13 mouse cellular contexts compared by ENCODE assay signal in the genomic region with DNA sequence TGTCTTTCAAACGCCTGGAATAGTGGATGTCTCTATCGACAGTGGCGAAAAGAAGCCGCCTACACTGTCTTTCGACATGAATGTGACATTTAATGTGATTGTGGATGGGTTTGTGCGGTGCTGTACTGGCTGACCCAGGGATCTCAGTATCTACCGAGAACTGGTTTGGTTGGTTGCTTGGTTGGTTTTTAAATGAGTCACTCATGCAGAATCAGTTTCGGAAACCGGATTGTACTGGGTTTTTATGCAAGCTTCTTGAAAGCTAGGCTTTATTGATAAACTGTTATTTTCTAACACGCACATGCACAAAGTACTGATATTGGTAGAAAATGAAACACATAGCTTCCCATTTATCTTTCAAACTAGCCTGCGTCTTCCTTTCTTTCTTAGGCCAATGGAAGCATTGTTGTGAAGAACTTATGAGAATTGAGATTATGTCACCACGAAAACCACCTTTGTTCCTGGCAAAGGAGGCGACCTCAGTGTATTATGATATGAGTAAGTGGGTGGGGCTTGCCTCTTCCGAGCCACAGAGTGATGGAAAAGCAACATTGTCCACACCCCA.
DNase-seq lines count a peak whose midpoint lies in the region; ATAC-seq and TF ChIP-seq lines count a peak whose summit lies in the region.
"Had no signal": no experiment of that assay in that cellular context is flagged by ENCODE, and none has a peak within 500 bp of the region (broad histone marks: within the 10 kb centered on the region; RNA-seq: fewer than 3 reads in every experiment).

No protein-coding gene starts in this region.

- 44% methylated on average over 14 of the region's 14 CpGs for WGBS in hindbrain, embryonic 14.5 days

- H3K9ac ChIP-seq in hindbrain, embryonic 14.5 days, result peak overlapping the region; percentile 14; the same call in 1 of the 2 replicates
- H3K9ac ChIP-seq: embryonic facial prominence, embryonic 12.5 days; intestine, embryonic 15.5 days; lung, embryonic 15.5 days had no signal

- no peak for TF ChIP-seq POLR2A in brain, embryonic 14.5 days (IDR thresholded peaks at IDR 0.05; ENCODE audit: borderline replicate concordance, extremely low read depth, insufficient read depth, insufficient read length, poor library complexity, severe bottlenecking)

- no peaks in the 10 kb centered on the region for H3K36me3 ChIP-seq in hindbrain, embryonic 14.5 days (replicated peaks; ENCODE audit: control insufficient read depth, insufficient read depth)
- H3K36me3 ChIP-seq: intestine, embryonic 15.5 days had no signal

- no peak for TF ChIP-seq CTCF in layer of hippocampus, adult 2 months (conservative IDR thresholded peaks at IDR 0.05)
- no peak for TF ChIP-seq CTCF in brain, embryonic 14.5 days (IDR thresholded peaks at IDR 0.05; ENCODE audit: borderline replicate concordance, extremely low read depth, insufficient read depth, insufficient read length)

- H3K4me2 ChIP-seq in hindbrain, embryonic 14.5 days (replicated peaks), result peak overlapping the region; percentile 26
- H3K4me2 ChIP-seq: embryonic facial prominence, embryonic 12.5 days; intestine, embryonic 15.5 days; lung, embryonic 15.5 days had no signal

- DNase-seq in layer of hippocampus, adult 2 months (ENCODE audit: low spot score in 2 of 2), result peak in 1 of 2 experiments; percentile 4
- DNase-seq in layer of hippocampus, postnatal 14 days (ENCODE audit: low spot score in 2 of 2), result no peak
- peak; percentile 64 for DNase-seq in brain, embryonic 14.5 days (ENCODE audit: low read depth)
- peak; percentile 41 for DNase-seq in hindbrain, embryonic 14.5 days (ENCODE audit: low spot score)
- peak; percentile 33 for DNase-seq in naive thymus-derived CD4-positive, alpha-beta T cell, adult 2 months (ENCODE audit: low read depth)
- no peak for DNase-seq in heart, adult 9 months (ENCODE audit: low spot score in 2 of 2)
- no peak for DNase-seq in natural killer cell, adult 2 months (ENCODE audit: low spot score in 2 of 2)
- DNase-seq in heart, postnatal 10 days, result no peak
- DNase-seq: gastrocnemius, postnatal 36 days; thymus, postnatal 36 days had no signal

- H3K4me3 ChIP-seq in layer of hippocampus, adult 2 months, result peak overlapping the region; percentile 45
- H3K4me3 ChIP-seq in hindbrain, embryonic 14.5 days (replicated peaks; ENCODE audit: low read length), result no peak overlapping the region
- H3K4me3 ChIP-seq: embryonic facial prominence, embryonic 12.5 days; intestine, embryonic 15.5 days; lung, embryonic 15.5 days had no signal

- intact Hi-C loops in heart, postnatal 10 days (cut with DNase I), result no loop called here

- H3K9me3 ChIP-seq in hindbrain, embryonic 14.5 days (ENCODE audit: control insufficient read depth, low read length), result no peaks in the 10 kb centered on the region
- H3K9me3 ChIP-seq: embryonic facial prominence, embryonic 12.5 days; intestine, embryonic 15.5 days; lung, embryonic 15.5 days had no signal

- 0 out of 2 replicates have a peak overlapping the region, but pooled peaks have one; percentile 47 for H3K27ac ChIP-seq in layer of hippocampus, adult 2 months
- H3K27ac ChIP-seq in hindbrain, embryonic 14.5 days, result peak overlapping the region; percentile 63
- H3K27ac ChIP-seq: embryonic facial prominence, embryonic 12.5 days; intestine, embryonic 15.5 days; lung, embryonic 15.5 days had no signal

- H3K27me3 ChIP-seq in hindbrain, embryonic 14.5 days (ENCODE audit: control insufficient read depth, insufficient read depth, low read length), result no peaks in the 10 kb centered on the region
- H3K27me3 ChIP-seq: embryonic facial prominence, embryonic 12.5 days; intestine, embryonic 15.5 days; lung, embryonic 15.5 days had no signal

- peaks cover 10% of the 10 kb centered on the region for H3K4me1 ChIP-seq in hindbrain, embryonic 14.5 days (replicated peaks; ENCODE audit: control insufficient read depth, insufficient read depth, low read length)
- H3K4me1 ChIP-seq: embryonic facial prominence, embryonic 12.5 days; intestine, embryonic 15.5 days; lung, embryonic 15.5 days had no signal

- ATAC-seq in hindbrain, embryonic 14.5 days (ENCODE audit: low FRiP score), result peak; percentile 48; the same call in 1 of the 2 replicates
- ATAC-seq: intestine, embryonic 15.5 days had no signal

Comparison
In these comparisons a context has a peak if more than half of its experiments do, and no peak if none do; other contexts are left out.
1. DNase-seq: peak in brain, embryonic 14.5 days (single experiment), hindbrain, embryonic 14.5 days (single experiment) and naive thymus-derived CD4-positive, alpha-beta T cell, adult 2 months (single experiment); none in layer of hippocampus, postnatal 14 days (0 of 2), heart, adult 9 months (0 of 2), natural killer cell, adult 2 months (0 of 2) and heart, postnatal 10 days (0 of 2).